Mouse (Mus musculus) right cerebral cortex, adult 2 months (tissue): ENCODE measurements around the gene Gm28308.

Source experiments
- DNase-seq, 2 experiments: peaks; one replicate each; pipeline ENCODE4 v3.0.0; 2021 to 2022; ENCODE audit warnings: low spot score in 2 of 2

The Gm28308 gene

GRCm38 (mm10) chr6:52232568-52232965 is 19.4 kb upstream of the Gm28308 start:
- no peak for DNase-seq

- no peak for DNase-seq
Observed at GRCm38 (mm10) chr6:52231885-52232567, 18.9 kb upstream of the Gm28308 start.

GRCm38 (mm10) chr6:52230516-52231165 is 17.5 kb upstream of the Gm28308 start, which contains the start of gene Hoxa9:
Gene Hoxa9, minus strand, starts transcription at chr6:52231089.
- DNase-seq: no peak

- no peak for DNase-seq
Observed at GRCm38 (mm10) chr6:52229558-52230416, 16.6 kb upstream of the Gm28308 start.

GRCm38 (mm10) chr6:52228475-52229465 is 15.6 kb upstream of the Gm28308 start:
- DNase-seq: no peak

- no peak for DNase-seq
Observed at GRCm38 (mm10) chr6:52227470-52228222, 14.5 kb upstream of the Gm28308 start.

GRCm38 (mm10) chr6:52226569-52227257 is 13.6 kb upstream of the Gm28308 start:
- DNase-seq: no peak

GRCm38 (mm10) chr6:52225612-52226568 is 12.8 kb upstream of the Gm28308 start:
- no peak for DNase-seq

GRCm38 (mm10) chr6:52224895-52225611 is 11.9 kb upstream of the Gm28308 start:
- no peak for DNase-seq

- DNase-seq: no peak
Observed at GRCm38 (mm10) chr6:52223939-52224760, 11.0 kb upstream of the Gm28308 start.

GRCm38 (mm10) chr6:52222729-52223128 is 9.6 kb upstream of the Gm28308 start:
- DNase-seq: no peak

GRCm38 (mm10) chr6:52221993-52222685 is 9.0 kb upstream of the Gm28308 start:
- no peak for DNase-seq

GRCm38 (mm10) chr6:52221337-52221992 is 8.3 kb upstream of the Gm28308 start, which contains the start of gene Hoxa7:
Gene Hoxa7, minus strand, starts transcription at chr6:52221854.
- peak; percentile 76 to 80 for DNase-seq

- no peak for DNase-seq
Observed at GRCm38 (mm10) chr6:52220865-52221310, 7.7 kb upstream of the Gm28308 start.

GRCm38 (mm10) chr6:52220003-52220864 is 7.1 kb upstream of the Gm28308 start:
- peak in 1 of 2 experiments; percentile 31 for DNase-seq
